Mouse (Mus musculus): ENCODE measurements at regions not wholly inside any gene's neighbourhood (a gene's known extent, or its start where the extent isn't known, plus 50 kb on each side); places are given as distances from the start of the nearest gene placed in this dataset.

GRCm38 (mm10) chr12:10160837-10161236, 208.9 kb upstream of the Nt5c1b start:
- TF ChIP-seq CTCF (IDR thresholded peaks at IDR 0.05; ENCODE audit: insufficient read depth, low read length): no peak
- TF ChIP-seq POLR2A (IDR thresholded peaks at IDR 0.05; ENCODE audit: borderline replicate concordance, extremely low read depth, low read depth, low read length): no peak
